Mouse (Mus musculus) liver, embryonic 12.5 days (tissue): Measurements from ENCODE around the gene 4930412O13Rik. TPM values are rescaled to one million over a fixed set of nuclear protein-coding genes. Genes with fewer than 3 reads are reported as not detected.
A peak's percentile ranks its signal among the peaks of the same experiment; 100 is the strongest.

Experiments
- ATAC-seq: fragments of 200-750 bp; cut with Nextera tagmentation; 2 replicates; pipeline ENCODE4 v1.8.0; 2017; ENCODE audit warnings: moderate number of reproducible peaks, mild to moderate bottlenecking, moderate library complexity
- H3K27ac ChIP-seq: fragments of 300-500 bp; sonication (generic); 2 replicates; pipeline ENCODE4 v1.5.1; 2016; ENCODE audit warnings: mild to moderate bottlenecking
- H3K27me3 ChIP-seq: fragments of 300-500 bp; sonication (generic); replicated peaks from 2 replicates; pipeline ENCODE4 v1.6.1; 2016; ENCODE audit warnings: mild to moderate bottlenecking, moderate library complexity
- H3K36me3 ChIP-seq: fragments of 300-500 bp; sonication (generic); 2 replicates; pipeline ENCODE4 v1.6.1; 2016; ENCODE audit warnings: mild to moderate bottlenecking, moderate library complexity
- H3K4me1 ChIP-seq: fragments of 300-500 bp; sonication (generic); 2 replicates; pipeline ENCODE4 v1.6.1; 2016
- H3K4me2 ChIP-seq: fragments of 300-500 bp; sonication (generic); 2 replicates; pipeline ENCODE4 v1.6.1; 2016; ENCODE audit warnings: mild to moderate bottlenecking, moderate library complexity
- H3K4me3 ChIP-seq: fragments of 300-500 bp; sonication (generic); 2 replicates; pipeline ENCODE4 v1.5.1; 2016; ENCODE audit warnings: mild to moderate bottlenecking, moderate library complexity
- H3K9ac ChIP-seq: fragments of 300-500 bp; sonication (generic); 2 replicates; pipeline ENCODE4 v1.6.1; 2016; ENCODE audit warnings: mild to moderate bottlenecking, moderate library complexity
- H3K9me3 ChIP-seq: fragments of 300-500 bp; sonication (generic); replicated peaks from 2 replicates; pipeline ENCODE4 v1.6.1; 2016; ENCODE audit warnings: mild to moderate bottlenecking, moderate library complexity
- WGBS: fragments of 180-500 bp; shearing (Covaris S2); methylation state at CpG from one replicate; pipeline ENCODE4 v1.1.7; 2016; ENCODE audit not compliant: insufficient replicate concordance; 5-methylcytosine and 5-hydroxymethylcytosine counted together
- polyA plus RNA-seq: library from polyadenylated mRNA; unstranded; fragments of >200 nt; fragmentation: Nextera tagmentation; extraction: Ambion mirVana; gene quantifications from 2 replicates; pipeline ENCODE4 v1.2.1, GENCODE M21; 2016

Gene 4930412O13Rik
- polyA plus RNA-seq, 1 experiment from 2014 or later: not detected

GRCm38 (mm10) chr2:9874467-9875219, 6.4 kb upstream of the 4930412O13Rik start:
- H3K9me3 ChIP-seq: no peaks in the 10 kb centered on the region
- H3K27ac ChIP-seq: no peak overlapping the region
- WGBS: 33% methylated on average over 39 of the region's 39 CpGs
- H3K4me3 ChIP-seq: no peak overlapping the region
- ATAC-seq: no peak
- peaks cover 28% of the 10 kb centered on the region; the same call in 1 of the 2 replicates for H3K4me1 ChIP-seq
- no peak overlapping the region for H3K9ac ChIP-seq
- H3K4me2 ChIP-seq: peak overlapping the region; percentile 11
- peaks cover 97% of the 10 kb centered on the region for H3K27me3 ChIP-seq
- no peaks in the 10 kb centered on the region for H3K36me3 ChIP-seq

GRCm38 (mm10) chr2:9875220-9875619, 5.8 kb upstream of the 4930412O13Rik start:
- Histone ChIP-seq H3K9me3 (no peaks in the 10 kb centered on the region), H3K4me3 (no peak overlapping the region), H3K4me1 (peaks cover 32% of the 10 kb centered on the region; the same call in 1 of the 2 replicates), H3K27me3 (peaks cover 97% of the 10 kb centered on the region), H3K36me3 (no peaks in the 10 kb centered on the region), H3K27ac (no peak overlapping the region), H3K4me2 (peak overlapping the region; percentile 11; the same call in 1 of the 2 replicates), H3K9ac (no peak overlapping the region)
- ATAC-seq: no peak
- 14% methylated on average over 4 of the region's 4 CpGs for WGBS

- Histone ChIP-seq H3K9ac (no peak overlapping the region), H3K4me1 (peaks cover 31% of the 10 kb centered on the region; the same call in 1 of the 2 replicates), H3K4me2 (peak overlapping the region; percentile 85), H3K4me3 (peak overlapping the region; percentile 11; the same call in 1 of the 2 replicates), H3K27ac (no peak overlapping the region), H3K27me3 (peaks cover 100% of the 10 kb centered on the region), H3K36me3 (no peaks in the 10 kb centered on the region), H3K9me3 (no peaks in the 10 kb centered on the region)
- 40% methylated on average over 12 of the region's 12 CpGs for WGBS
- ATAC-seq: no peak
Observed at GRCm38 (mm10) chr2:9875676-9876357, 5.2 kb upstream of the 4930412O13Rik start.

- H3K27me3 ChIP-seq: peaks cover 100% of the 10 kb centered on the region
- 4% methylated on average over 31 of the region's 31 CpGs for WGBS
- no peaks in the 10 kb centered on the region for H3K9me3 ChIP-seq
- peak overlapping the region; percentile 57 for H3K4me3 ChIP-seq
- peak overlapping the region; percentile 85 for H3K4me2 ChIP-seq
- H3K27ac ChIP-seq: no peak overlapping the region
- H3K4me1 ChIP-seq: peaks cover 31% of the 10 kb centered on the region; the same call in 1 of the 2 replicates
- H3K9ac ChIP-seq: peak overlapping the region; percentile 46; the same call in 1 of the 2 replicates
- no peaks in the 10 kb centered on the region for H3K36me3 ChIP-seq
- no peak for ATAC-seq
Observed at GRCm38 (mm10) chr2:9876621-9877325, 4.3 kb upstream of the 4930412O13Rik start.

DNA sequence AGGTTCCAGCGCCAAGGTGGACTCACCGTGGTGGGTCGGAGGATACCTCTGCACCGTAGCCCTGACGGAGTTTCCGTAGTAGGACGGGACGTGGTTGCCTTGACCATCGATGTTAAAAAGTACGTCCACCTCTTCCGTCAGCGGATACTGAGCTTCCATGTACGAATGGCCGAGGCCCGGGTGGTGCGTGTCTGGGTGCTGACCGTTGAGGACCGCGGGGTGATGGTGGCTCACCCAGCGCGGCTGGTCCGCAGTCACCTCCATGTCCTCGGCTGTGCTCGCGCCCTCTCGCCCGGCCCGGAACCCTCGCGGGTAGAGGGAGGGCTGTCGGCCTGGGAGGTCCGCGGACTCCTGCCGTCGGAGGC, 3.7 kb upstream of the 4930412O13Rik start:
- Histone ChIP-seq H3K4me2 (peak overlapping the region; percentile 85), H3K4me3 (peak overlapping the region; percentile 57), H3K27me3 (peaks cover 100% of the 10 kb centered on the region), H3K27ac (no peak overlapping the region), H3K36me3 (no peaks in the 10 kb centered on the region), H3K4me1 (peaks cover 30% of the 10 kb centered on the region; the same call in 1 of the 2 replicates), H3K9ac (0 out of 2 replicates have a peak overlapping the region, but pooled peaks have one; percentile 46), H3K9me3 (no peaks in the 10 kb centered on the region)
- ATAC-seq: no peak
- under 1% methylated on average over 35 of the region's 35 CpGs for WGBS

- no peak overlapping the region for H3K27ac ChIP-seq
- peak overlapping the region; percentile 57 for H3K4me3 ChIP-seq
- WGBS: 3% methylated on average over 19 of the region's 19 CpGs
- no peak overlapping the region for H3K9ac ChIP-seq
- no peak for ATAC-seq
- no peaks in the 10 kb centered on the region for H3K36me3 ChIP-seq
- H3K4me2 ChIP-seq: peak overlapping the region; percentile 85
- peaks cover 31% of the 10 kb centered on the region; the same call in 1 of the 2 replicates for H3K4me1 ChIP-seq
- H3K9me3 ChIP-seq: no peaks in the 10 kb centered on the region
- H3K27me3 ChIP-seq: peaks cover 100% of the 10 kb centered on the region
Observed at GRCm38 (mm10) chr2:9877966-9878563, 3.0 kb upstream of the 4930412O13Rik start.

GRCm38 (mm10) chr2:9878564-9879081, 2.4 kb upstream of the 4930412O13Rik start:
- H3K27ac ChIP-seq: 0 out of 2 replicates have a peak overlapping the region, but pooled peaks have one; percentile 45
- peak overlapping the region; percentile 57 for H3K4me3 ChIP-seq
- 0 out of 2 replicates have a peak overlapping the region, but pooled peaks have one; percentile 2 for H3K9ac ChIP-seq
- peak; percentile 16; the same call in 1 of the 2 replicates for ATAC-seq
- peaks cover 100% of the 10 kb centered on the region for H3K27me3 ChIP-seq
- H3K4me2 ChIP-seq: peak overlapping the region; percentile 85
- H3K9me3 ChIP-seq: no peaks in the 10 kb centered on the region
- peaks cover 31% of the 10 kb centered on the region; the same call in 1 of the 2 replicates for H3K4me1 ChIP-seq
- no peaks in the 10 kb centered on the region for H3K36me3 ChIP-seq
- under 1% methylated on average over 25 of the region's 33 CpGs for WGBS

- Histone ChIP-seq H3K27me3 (peaks cover 100% of the 10 kb centered on the region), H3K36me3 (no peaks in the 10 kb centered on the region), H3K9me3 (no peaks in the 10 kb centered on the region), H3K4me1 (peaks cover 31% of the 10 kb centered on the region; the same call in 1 of the 2 replicates), H3K27ac (0 out of 2 replicates have a peak overlapping the region, but pooled peaks have one; percentile 45), H3K9ac (no peak overlapping the region), H3K4me2 (peak overlapping the region; percentile 85), H3K4me3 (peak overlapping the region; percentile 57)
- under 1% methylated on average over 22 of the region's 22 CpGs for WGBS
- peak; percentile 33; the same call in 1 of the 2 replicates for ATAC-seq
Observed at GRCm38 (mm10) chr2:9879092-9879491, 2.0 kb upstream of the 4930412O13Rik start.

- peak; percentile 90 for ATAC-seq
- H3K27ac ChIP-seq: 0 out of 2 replicates have a peak overlapping the region, but pooled peaks have one; percentile 45
Observed at GRCm38 (mm10) chr2:9879493-9879892, 1.6 kb upstream of the 4930412O13Rik start.

DNA sequence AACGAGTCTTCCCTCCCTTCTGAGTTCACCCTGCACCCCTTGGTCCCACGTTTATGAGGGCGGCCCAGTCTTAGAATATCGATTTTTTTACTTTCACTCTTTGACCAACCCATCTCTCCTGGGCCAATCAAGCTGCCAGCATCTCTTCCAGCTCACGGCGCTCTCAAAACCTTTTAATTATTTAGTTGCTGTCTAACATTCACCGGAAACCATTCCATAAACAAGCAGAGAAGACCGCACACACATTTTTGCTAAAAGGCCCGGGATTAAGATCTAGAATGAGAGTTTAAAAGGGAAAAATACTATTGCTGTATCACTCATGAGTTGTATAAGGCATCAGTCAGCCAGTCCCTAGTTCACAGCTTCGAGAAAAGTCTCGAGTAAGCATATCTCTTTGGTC, 781 bp upstream of the 4930412O13Rik start:
- no peak overlapping the region for H3K9ac ChIP-seq
- 10% methylated on average over 11 of the region's 11 CpGs for WGBS
- H3K36me3 ChIP-seq: no peaks in the 10 kb centered on the region
- peaks cover 100% of the 10 kb centered on the region for H3K27me3 ChIP-seq
- no peaks in the 10 kb centered on the region for H3K9me3 ChIP-seq
- H3K4me2 ChIP-seq: peak overlapping the region; percentile 85
- H3K4me3 ChIP-seq: no peak overlapping the region
- no peak for ATAC-seq
- H3K4me1 ChIP-seq: peaks cover 31% of the 10 kb centered on the region; the same call in 1 of the 2 replicates
- H3K27ac ChIP-seq: no peak overlapping the region

More at GRCm38 (mm10) chr2:9879493-9879892, 1.6 kb upstream of the 4930412O13Rik start:
- Histone ChIP-seq H3K4me2 (peak overlapping the region; percentile 85), H3K9ac (no peak overlapping the region), H3K4me3 (peak overlapping the region; percentile 57), H3K27me3 (peaks cover 100% of the 10 kb centered on the region), H3K4me1 (peaks cover 31% of the 10 kb centered on the region; the same call in 1 of the 2 replicates), H3K9me3 (no peaks in the 10 kb centered on the region), H3K36me3 (no peaks in the 10 kb centered on the region)
- 2% methylated on average over 21 of the region's 21 CpGs for WGBS

- peak overlapping the region; percentile 47 for H3K4me2 ChIP-seq
- peak overlapping the region; percentile 37 for H3K4me3 ChIP-seq
- no peak overlapping the region for H3K27ac ChIP-seq
- H3K4me1 ChIP-seq: peaks cover 31% of the 10 kb centered on the region; the same call in 1 of the 2 replicates
- H3K9ac ChIP-seq: 0 out of 2 replicates have a peak overlapping the region, but pooled peaks have one; percentile 7
- no peak for ATAC-seq
- peaks cover 100% of the 10 kb centered on the region for H3K27me3 ChIP-seq
- H3K9me3 ChIP-seq: no peaks in the 10 kb centered on the region
- WGBS: 6% methylated on average over 13 of the region's 13 CpGs
- H3K36me3 ChIP-seq: no peaks in the 10 kb centered on the region
Observed at GRCm38 (mm10) chr2:9881611-9882023, 565 bp downstream of the 4930412O13Rik start.
